Mouse (Mus musculus) liver, embryonic 16.5 days (tissue): ENCODE results near the gene Alox5. TPM values are rescaled to one million over a fixed set of nuclear protein-coding genes. Genes with fewer than 3 reads are reported as not detected.

Experiments used
- ATAC-seq: fragments of 200-750 bp; cut with Nextera tagmentation; 2 replicates; pipeline ENCODE4 v1.8.0; 2017; ENCODE audit warnings: low read depth, mild to moderate bottlenecking, moderate number of reproducible peaks, moderate library complexity
- H3K27ac ChIP-seq: fragments of 300-500 bp; sonication (generic); 2 replicates; pipeline ENCODE4 v1.5.1; 2014; ENCODE audit warnings: mild to moderate bottlenecking, low read length
- H3K27me3 ChIP-seq: fragments of 300-500 bp; sonication (generic); 2 replicates; pipeline ENCODE4 v1.6.1; 2014; ENCODE audit warnings: low read depth, low read length, mixed read lengths; ENCODE audit not compliant: control insufficient read depth, insufficient read depth
- H3K36me3 ChIP-seq: fragments of 300-500 bp; sonication (generic); 2 replicates; pipeline ENCODE4 v1.6.1; 2014; ENCODE audit warnings: mild to moderate bottlenecking; ENCODE audit not compliant: control insufficient read depth, insufficient read depth
- H3K4me1 ChIP-seq: fragments of 300-500 bp; sonication (generic); 2 replicates; pipeline ENCODE4 v1.6.1; 2014; ENCODE audit warnings: low read depth, low read length, mixed read lengths; ENCODE audit not compliant: control insufficient read depth
- H3K4me2 ChIP-seq: fragments of 300-500 bp; sonication (generic); 2 replicates; pipeline ENCODE4 v1.6.1; 2014; ENCODE audit warnings: low read depth, low read length, mixed read lengths
- H3K4me3 ChIP-seq: fragments of 300-500 bp; sonication (generic); 2 replicates; pipeline ENCODE4 v1.5.1; 2014; ENCODE audit warnings: low read depth, mild to moderate bottlenecking, low read length
- H3K9ac ChIP-seq: fragments of 300-500 bp; sonication (generic); 2 replicates; pipeline ENCODE4 v1.6.1; 2014; ENCODE audit warnings: low read depth, low read length
- H3K9me3 ChIP-seq: fragments of 300-500 bp; sonication (generic); replicated peaks from 2 replicates; pipeline ENCODE4 v1.6.1; 2016; ENCODE audit warnings: low read length; ENCODE audit not compliant: control insufficient read depth
- whole genome bisulfite sequencing: fragments of 180-500 bp; shearing (Covaris S2); extraction: QIAGEN DNeasy Blood & Tissue Kit; methylation state at CpG from one replicate; pipeline ENCODE4 v1.1.7; 2014; ENCODE audit not compliant: insufficient replicate concordance; 5-methylcytosine and 5-hydroxymethylcytosine counted together
- polyA plus RNA-seq: library from polyadenylated mRNA; unstranded; fragments of >200 nt; fragmentation: Nextera tagmentation; extraction: Ambion mirVana; gene quantifications from 2 replicates; pipeline ENCODE4 v1.2.1, GENCODE M21; 2015

Gene Alox5
- polyA plus RNA-seq, 1 experiment from 2014 or later: 6.5 TPM

GRCm38 (mm10) chr6:116369811-116370210, 91.2 kb downstream of the Alox5 start:
- peaks cover 49% of the 10 kb centered on the region for H3K4me1 ChIP-seq
- WGBS: 58% methylated on average over 1 of the region's 1 CpGs
- peak overlapping the region; percentile 59 for H3K4me2 ChIP-seq
- peak; percentile 4; the same call in 1 of the 2 replicates for ATAC-seq
- no peaks in the 10 kb centered on the region for H3K9me3 ChIP-seq
- peak overlapping the region; percentile 86 for H3K27ac ChIP-seq
- H3K4me3 ChIP-seq: peak overlapping the region; percentile 15
- peaks cover 12% of the 10 kb centered on the region; the same call in 1 of the 2 replicates for H3K36me3 ChIP-seq
- H3K9ac ChIP-seq: 0 out of 2 replicates have a peak overlapping the region, but pooled peaks have one; percentile 9
- H3K27me3 ChIP-seq: no peaks in the 10 kb centered on the region

GRCm38 (mm10) chr6:116367971-116368370, 93.0 kb downstream of the Alox5 start:
- WGBS: 53% methylated on average over 11 of the region's 11 CpGs
- H3K9ac ChIP-seq: no peak overlapping the region
- no peak overlapping the region for H3K4me3 ChIP-seq
- peaks cover 39% of the 10 kb centered on the region for H3K4me1 ChIP-seq
- no peak overlapping the region for H3K27ac ChIP-seq
- H3K27me3 ChIP-seq: no peaks in the 10 kb centered on the region
- ATAC-seq: no peak
- H3K9me3 ChIP-seq: no peaks in the 10 kb centered on the region
- no peak overlapping the region for H3K4me2 ChIP-seq
- peaks cover 12% of the 10 kb centered on the region; the same call in 1 of the 2 replicates for H3K36me3 ChIP-seq

- Histone ChIP-seq H3K4me1 (peaks cover 14% of the 10 kb centered on the region), H3K36me3 (peaks cover 14% of the 10 kb centered on the region; the same call in 1 of the 2 replicates), H3K4me3 (no peak overlapping the region), H3K27me3 (no peaks in the 10 kb centered on the region), H3K27ac (no peak overlapping the region), H3K4me2 (no peak overlapping the region), H3K9me3 (no peaks in the 10 kb centered on the region), H3K9ac (no peak overlapping the region)
- ATAC-seq: no peak
- WGBS: 71% methylated on average over 4 of the region's 4 CpGs
Observed at GRCm38 (mm10) chr6:116361993-116362392, 99.0 kb downstream of the Alox5 start.

GRCm38 (mm10) chr6:116361463-116361862, 99.5 kb downstream of the Alox5 start:
- no peak overlapping the region for H3K4me2 ChIP-seq
- H3K9ac ChIP-seq: no peak overlapping the region
- no peak overlapping the region for H3K4me3 ChIP-seq
- no peaks in the 10 kb centered on the region for H3K9me3 ChIP-seq
- no peak overlapping the region for H3K27ac ChIP-seq
- peaks cover 14% of the 10 kb centered on the region; the same call in 1 of the 2 replicates for H3K36me3 ChIP-seq
- peaks cover 14% of the 10 kb centered on the region for H3K4me1 ChIP-seq
- H3K27me3 ChIP-seq: no peaks in the 10 kb centered on the region
- ATAC-seq: no peak
- 85% methylated on average over 3 of the region's 3 CpGs for WGBS

Other genes with a start within 250 kb of the Alox5 start
- gene Zfand4, start 197.0 kb downstream of the Alox5 start, polyA plus RNA-seq: 4.9 and 5.4 TPM in 2 replicates
- gene March8, start 123.2 kb downstream of the Alox5 start, polyA plus RNA-seq: 91.7 TPM in 2 replicates
- gene Olfr211, start 27.9 kb upstream of the Alox5 start, polyA plus RNA-seq: not detected in 2 replicates
- gene Olfr212, start 45.3 kb upstream of the Alox5 start, polyA plus RNA-seq: not detected in 2 replicates
- gene Olfr213, start 77.3 kb upstream of the Alox5 start, polyA plus RNA-seq: not detected in 2 replicates
- gene Gm5580, start 90.0 kb upstream of the Alox5 start, polyA plus RNA-seq: 0.19 and 0.20 TPM in 2 replicates
- gene Olfr214, start 93.1 kb upstream of the Alox5 start, polyA plus RNA-seq: not detected in 2 replicates
- gene Olfr215, start 123.0 kb upstream of the Alox5 start, polyA plus RNA-seq: not detected in 2 replicates
- gene Zfp422, start 167.8 kb upstream of the Alox5 start, polyA plus RNA-seq: 21.9 and 23.2 TPM in 2 replicates
- 22.1 and 37.9 TPM in 2 replicates for gene Depp1, start 189.4 kb upstream of the Alox5 start, polyA plus RNA-seq
- 6.7 and 7.9 TPM in 2 replicates for gene Rassf4, start 212.8 kb upstream of the Alox5 start, polyA plus RNA-seq